Mouse (Mus musculus) kidney, postnatal 4 days (tissue): ENCODE data around the gene Stard5.
A peak's percentile ranks its signal among the peaks of the same experiment; 100 is the strongest.

Source experiments
- DNase-seq, 2 experiments: peaks; one replicate each; pipeline ENCODE4 v3.0.0; 2021; ENCODE audit warnings: mixed read lengths in 2 of 2

The Stard5 gene

GRCm38 (mm10) chr7:83633856-83634255 is 2.1 kb downstream of the Stard5 start:
- no peak for DNase-seq

GRCm38 (mm10) chr7:83635726-83636125 is 4.0 kb downstream of the Stard5 start:
- no peak for DNase-seq

GRCm38 (mm10) chr7:83636425-83636824 is 4.7 kb downstream of the Stard5 start:
- no peak for DNase-seq

GRCm38 (mm10) chr7:83637781-83638583 is 6.2 kb downstream of the Stard5 start:
- no peak for DNase-seq

- no peak for DNase-seq
Measured at GRCm38 (mm10) chr7:83639084-83639483, 7.3 kb downstream of the Stard5 start.

GRCm38 (mm10) chr7:83640581-83640980 is 8.8 kb downstream of the Stard5 start:
- no peak for DNase-seq

- DNase-seq: no peak
Measured at GRCm38 (mm10) chr7:83641163-83641562, 9.4 kb downstream of the Stard5 start.

GRCm38 (mm10) chr7:83643581-83643980 is 11.8 kb downstream of the Stard5 start:
- DNase-seq: no peak

- no peak for DNase-seq
Measured at GRCm38 (mm10) chr7:83644761-83645160, 13.0 kb downstream of the Stard5 start.

GRCm38 (mm10) chr7:83645476-83645875 is 13.7 kb downstream of the Stard5 start:
- no peak for DNase-seq

- DNase-seq: no peak
Measured at GRCm38 (mm10) chr7:83648807-83649206, 17.0 kb downstream of the Stard5 start.

GRCm38 (mm10) chr7:83650638-83651037 is 18.9 kb downstream of the Stard5 start:
- DNase-seq: no peak

- no peak for DNase-seq
Measured at GRCm38 (mm10) chr7:83652498-83652897, 20.7 kb downstream of the Stard5 start.

GRCm38 (mm10) chr7:83653605-83654051 is 21.9 kb downstream of the Stard5 start:
- no peak for DNase-seq

GRCm38 (mm10) chr7:83654196-83654595 is 22.4 kb downstream of the Stard5 start:
- DNase-seq: no peak

- peak in 1 of 2 experiments; percentile 52 for DNase-seq
Measured at GRCm38 (mm10) chr7:83654938-83655630, 23.3 kb downstream of the Stard5 start.

GRCm38 (mm10) chr7:83658716-83659115 is 27.0 kb downstream of the Stard5 start:
- no peak for DNase-seq

- peak in 1 of 2 experiments; percentile 57 for DNase-seq
Measured at GRCm38 (mm10) chr7:83659159-83660065, 27.7 kb downstream of the Stard5 start.

- no peak for DNase-seq
Measured at GRCm38 (mm10) chr7:83660273-83660691, 28.5 kb downstream of the Stard5 start.

GRCm38 (mm10) chr7:83661031-83661430 is 29.3 kb downstream of the Stard5 start:
- no peak for DNase-seq

GRCm38 (mm10) chr7:83661763-83662162 is 30.0 kb downstream of the Stard5 start:
- DNase-seq: no peak

GRCm38 (mm10) chr7:83662711-83663375 is 31.1 kb downstream of the Stard5 start:
- peak in 1 of 2 experiments; percentile 29 for DNase-seq
